Mouse (Mus musculus) heart, embryonic 13.5 days (tissue): ENCODE measurements at regions not wholly inside any gene's neighbourhood (a gene's known extent, or its start where the extent isn't known, plus 50 kb on each side); places are given as distances from the start of the nearest gene placed in this dataset.

Experiments
- ATAC-seq: fragments of 200-750 bp; cut with Nextera tagmentation; 2 replicates; pipeline ENCODE4 v1.8.0; 2017; ENCODE audit warnings: moderate TSS enrichment; ENCODE audit not compliant: insufficient number of reproducible peaks, low FRiP score, low TSS enrichment; ENCODE audit errors: extremely low read depth
- H3K27ac ChIP-seq: fragments of 300-500 bp; sonication (generic); replicated peaks from 2 replicates; pipeline ENCODE4 v1.5.1; 2015; ENCODE audit warnings: moderate library complexity, mild to moderate bottlenecking, inconsistent platforms
- H3K27me3 ChIP-seq: fragments of 300-500 bp; sonication (generic); replicated peaks from 2 replicates; pipeline ENCODE4 v1.6.1; 2015; ENCODE audit warnings: mild to moderate bottlenecking, inconsistent platforms
- H3K36me3 ChIP-seq: fragments of 300-500 bp; sonication (generic); 2 replicates; pipeline ENCODE4 v1.6.1; 2015; ENCODE audit warnings: mild to moderate bottlenecking, inconsistent platforms
- H3K4me1 ChIP-seq: fragments of 300-500 bp; sonication (generic); 2 replicates; pipeline ENCODE4 v1.6.1; 2015; ENCODE audit warnings: inconsistent platforms
- H3K4me2 ChIP-seq: fragments of 300-500 bp; sonication (generic); 2 replicates; pipeline ENCODE4 v1.6.1; 2015; ENCODE audit warnings: inconsistent platforms, mild to moderate bottlenecking, moderate library complexity
- H3K4me3 ChIP-seq: fragments of 300-500 bp; sonication (generic); 2 replicates; pipeline ENCODE4 v1.5.1; 2015; ENCODE audit warnings: moderate library complexity, mild to moderate bottlenecking, inconsistent platforms
- H3K9ac ChIP-seq: fragments of 300-500 bp; sonication (generic); 2 replicates; pipeline ENCODE4 v1.6.1; 2015; ENCODE audit warnings: inconsistent platforms, mild to moderate bottlenecking, moderate library complexity
- H3K9me3 ChIP-seq: fragments of 300-500 bp; sonication (generic); 2 replicates; pipeline ENCODE4 v1.6.1; 2016; ENCODE audit warnings: inconsistent platforms
- WGBS: fragments of 180-500 bp; shearing (Covaris S2); methylation state at CpG from one replicate; pipeline ENCODE4 v1.1.7; 2015; ENCODE audit warnings: mixed read lengths; 5-methylcytosine and 5-hydroxymethylcytosine counted together

DNA sequence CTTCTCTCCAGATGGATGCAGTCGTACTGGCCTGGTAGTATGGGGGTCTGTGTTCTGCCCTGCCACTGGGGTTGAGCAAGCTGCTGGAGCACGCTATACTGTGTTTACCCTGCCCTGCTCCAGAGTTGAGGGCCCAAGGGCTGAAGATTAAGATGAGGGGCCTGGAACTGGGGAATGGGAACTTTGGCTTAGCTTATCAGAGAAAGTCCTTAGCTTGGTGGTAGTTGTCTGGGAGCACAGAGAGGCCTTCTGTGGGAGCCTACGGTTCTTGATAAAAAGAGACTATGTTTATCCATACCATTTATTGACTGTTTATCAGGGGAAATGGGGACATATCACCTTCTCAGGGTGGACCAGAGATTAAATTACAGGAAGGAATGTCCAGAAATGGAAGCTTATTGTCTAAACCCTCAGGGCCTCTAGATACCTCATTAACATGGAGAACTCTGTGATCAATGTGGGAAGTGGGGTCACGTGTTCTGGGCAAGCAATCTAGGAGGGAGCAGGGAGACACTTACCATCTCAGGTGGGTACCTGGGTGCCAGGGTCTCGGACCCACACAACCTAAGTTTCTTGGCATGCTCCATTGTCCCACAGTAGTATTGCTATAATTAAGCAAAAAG, 58.7 kb downstream of the Mycn start:
- 60% methylated on average over 5 of the region's 5 CpGs for WGBS
- no peak overlapping the region for H3K4me3 ChIP-seq
- no peak for ATAC-seq
- H3K4me2 ChIP-seq = no peak overlapping the region
- H3K36me3 ChIP-seq = no peaks in the 10 kb centered on the region
- H3K9ac ChIP-seq = no peak overlapping the region
- no peaks in the 10 kb centered on the region for H3K27me3 ChIP-seq
- H3K9me3 ChIP-seq = no peaks in the 10 kb centered on the region
- peaks cover 12% of the 10 kb centered on the region; the same call in 1 of the 2 replicates for H3K4me1 ChIP-seq
- no peak overlapping the region for H3K27ac ChIP-seq

- WGBS = 84% methylated on average over 2 of the region's 2 CpGs
- Histone ChIP-seq H3K4me2 (no peak overlapping the region), H3K4me1 (peaks cover 7% of the 10 kb centered on the region; the same call in 1 of the 2 replicates), H3K4me3 (no peak overlapping the region), H3K36me3 (no peaks in the 10 kb centered on the region), H3K9me3 (no peaks in the 10 kb centered on the region), H3K27me3 (no peaks in the 10 kb centered on the region), H3K9ac (no peak overlapping the region), H3K27ac (no peak overlapping the region)
- ATAC-seq = no peak
Measured at GRCm38 (mm10) chr12:12878031-12878430, 63.7 kb downstream of the Mycn start.

DNA sequence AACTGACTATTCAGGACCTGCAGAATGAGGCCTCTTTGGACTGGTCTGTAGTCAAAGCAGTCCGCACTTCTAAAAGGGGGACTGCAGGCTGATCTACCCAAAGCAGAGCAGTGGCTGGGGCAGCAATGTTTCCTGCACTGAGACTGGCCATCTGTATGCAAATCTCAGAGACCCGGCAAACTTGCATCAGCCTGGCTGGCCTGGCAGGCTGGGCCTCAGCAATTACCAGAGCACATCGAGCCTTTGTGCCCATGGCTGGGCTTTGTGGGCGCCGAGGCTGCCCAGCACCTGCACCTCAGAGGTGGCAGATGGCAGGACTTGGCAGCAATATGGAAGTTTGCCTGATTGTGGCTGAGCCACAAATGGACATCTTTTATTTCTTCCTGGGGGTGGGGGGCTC, 64.2 kb downstream of the Mycn start:
- no peak for ATAC-seq
- Histone ChIP-seq H3K4me3 (no peak overlapping the region), H3K9ac (no peak overlapping the region), H3K27ac (no peak overlapping the region), H3K36me3 (no peaks in the 10 kb centered on the region), H3K9me3 (no peaks in the 10 kb centered on the region), H3K4me1 (0 out of 2 replicates have a peak, but pooled peaks cover 5% of the 10 kb centered on the region), H3K4me2 (no peak overlapping the region), H3K27me3 (no peaks in the 10 kb centered on the region)
- WGBS = 68% methylated on average over 5 of the region's 5 CpGs

GRCm38 (mm10) chr12:12875976-12876745, 65.6 kb downstream of the Mycn start:
- 69% methylated on average over 12 of the region's 12 CpGs for WGBS
- no peaks in the 10 kb centered on the region for H3K27me3 ChIP-seq
- ATAC-seq = no peak; the same call in 1 of the 2 replicates
- no peaks in the 10 kb centered on the region for H3K9me3 ChIP-seq
- H3K9ac ChIP-seq = no peak overlapping the region
- H3K4me1 ChIP-seq = peaks cover 5% of the 10 kb centered on the region; the same call in 1 of the 2 replicates
- no peaks in the 10 kb centered on the region for H3K36me3 ChIP-seq
- no peak overlapping the region for H3K4me2 ChIP-seq
- H3K4me3 ChIP-seq = no peak overlapping the region
- H3K27ac ChIP-seq = no peak overlapping the region

- Histone ChIP-seq H3K4me3 (no peak overlapping the region), H3K9ac (no peak overlapping the region), H3K4me2 (no peak overlapping the region), H3K36me3 (no peaks in the 10 kb centered on the region), H3K27me3 (peaks cover 4% of the 10 kb centered on the region; the same call in 1 of the 2 replicates), H3K27ac (no peak overlapping the region), H3K4me1 (peaks cover 5% of the 10 kb centered on the region; the same call in 1 of the 2 replicates), H3K9me3 (no peaks in the 10 kb centered on the region)
- WGBS = 80% methylated on average over 11 of the region's 11 CpGs
- ATAC-seq = no peak
Measured at GRCm38 (mm10) chr12:12873551-12873950, 68.2 kb downstream of the Mycn start.

DNA sequence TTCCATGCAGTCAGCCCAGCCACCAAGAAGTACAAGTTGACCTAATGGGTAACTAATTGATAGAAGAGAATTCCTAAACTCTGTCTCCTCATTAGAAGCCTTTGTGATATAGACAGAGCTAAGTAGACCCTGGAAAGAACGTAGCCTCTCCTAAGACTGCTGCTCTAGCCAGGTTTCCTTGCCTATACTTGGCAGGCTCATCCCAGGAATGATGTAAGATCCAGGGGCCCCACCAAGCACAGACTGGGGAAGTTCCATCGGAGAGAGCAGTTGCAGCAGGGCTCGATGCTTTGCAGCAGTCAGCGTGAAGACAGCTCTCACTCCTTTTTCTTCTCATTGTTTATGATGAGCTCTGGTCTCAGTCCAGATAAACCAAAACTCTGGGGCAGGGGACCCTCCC, 68.7 kb downstream of the Mycn start:
- peaks cover 4% of the 10 kb centered on the region; the same call in 1 of the 2 replicates for H3K27me3 ChIP-seq
- no peaks in the 10 kb centered on the region for H3K36me3 ChIP-seq
- no peaks in the 10 kb centered on the region for H3K9me3 ChIP-seq
- H3K27ac ChIP-seq = no peak overlapping the region
- ATAC-seq = no peak
- H3K4me3 ChIP-seq = no peak overlapping the region
- peaks cover 5% of the 10 kb centered on the region; the same call in 1 of the 2 replicates for H3K4me1 ChIP-seq
- no peak overlapping the region for H3K9ac ChIP-seq
- H3K4me2 ChIP-seq = no peak overlapping the region
- 42% methylated on average over 4 of the region's 4 CpGs for WGBS

GRCm38 (mm10) chr12:12871272-12871671, 70.4 kb downstream of the Mycn start:
- no peak overlapping the region for H3K27ac ChIP-seq
- H3K27me3 ChIP-seq = peaks cover 4% of the 10 kb centered on the region; the same call in 1 of the 2 replicates
- no peaks in the 10 kb centered on the region for H3K9me3 ChIP-seq
- no peak for ATAC-seq
- no peak overlapping the region for H3K4me3 ChIP-seq
- no peaks in the 10 kb centered on the region for H3K36me3 ChIP-seq
- no peak overlapping the region for H3K9ac ChIP-seq
- H3K4me1 ChIP-seq = peaks cover 15% of the 10 kb centered on the region
- H3K4me2 ChIP-seq = no peak overlapping the region
- 57% methylated on average over 4 of the region's 4 CpGs for WGBS

DNA sequence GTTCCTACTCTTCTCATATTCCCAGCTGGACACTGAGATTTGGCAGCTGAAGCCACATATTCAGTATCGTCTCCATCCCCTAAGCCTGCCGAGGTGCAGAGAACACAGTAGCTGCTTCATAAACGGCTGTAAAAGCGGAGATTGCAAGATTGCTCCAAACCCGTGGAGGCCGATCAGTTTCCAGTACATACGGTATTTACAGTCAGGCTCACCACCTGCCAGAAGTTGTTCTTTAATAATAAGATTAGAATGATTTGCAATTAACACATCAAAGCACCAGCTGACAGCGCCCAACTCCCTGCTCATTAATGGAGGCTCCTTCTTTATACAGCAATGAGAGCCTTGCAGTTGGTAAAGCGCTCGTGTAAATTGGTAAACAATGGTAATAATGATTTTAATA, 75.1 kb downstream of the Mycn start:
- no peak overlapping the region for H3K9ac ChIP-seq
- no peaks in the 10 kb centered on the region for H3K9me3 ChIP-seq
- no peak overlapping the region for H3K27ac ChIP-seq
- WGBS = 47% methylated on average over 10 of the region's 10 CpGs
- no peak overlapping the region for H3K4me2 ChIP-seq
- ATAC-seq = no peak
- no peaks in the 10 kb centered on the region for H3K36me3 ChIP-seq
- peaks cover 14% of the 10 kb centered on the region for H3K4me1 ChIP-seq
- H3K27me3 ChIP-seq = peaks cover 4% of the 10 kb centered on the region; the same call in 1 of the 2 replicates
- no peak overlapping the region for H3K4me3 ChIP-seq

GRCm38 (mm10) chr12:12850681-12851080, 91.0 kb downstream of the Mycn start:
- Histone ChIP-seq H3K4me2 (no peak overlapping the region), H3K9ac (no peak overlapping the region), H3K27ac (no peak overlapping the region), H3K27me3 (no peaks in the 10 kb centered on the region), H3K4me1 (no peaks in the 10 kb centered on the region), H3K4me3 (no peak overlapping the region), H3K36me3 (no peaks in the 10 kb centered on the region), H3K9me3 (no peaks in the 10 kb centered on the region)
- 39% methylated on average over 2 of the region's 2 CpGs for WGBS
- no peak for ATAC-seq

DNA sequence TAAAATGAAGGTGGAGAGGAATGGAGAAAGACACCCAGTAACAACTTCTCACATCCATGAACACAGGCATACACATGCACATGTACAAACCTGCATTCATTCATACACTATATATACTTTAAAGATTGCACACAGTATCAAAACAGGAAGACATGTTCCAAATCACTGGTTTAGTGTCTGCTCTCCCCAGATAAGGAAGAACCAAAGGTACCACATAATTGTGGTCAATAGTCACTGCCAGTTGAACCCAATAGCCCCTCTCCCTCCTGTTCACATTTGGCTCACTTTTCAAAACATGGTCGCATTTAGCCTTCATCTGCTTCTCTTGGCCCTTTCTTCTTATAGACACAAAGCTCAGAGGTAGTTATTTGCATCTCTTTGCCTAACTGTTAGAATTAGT, 95.0 kb downstream of the Mycn start:
- H3K36me3 ChIP-seq = no peaks in the 10 kb centered on the region
- no peaks in the 10 kb centered on the region for H3K4me1 ChIP-seq
- no peak overlapping the region for H3K27ac ChIP-seq
- no peaks in the 10 kb centered on the region for H3K9me3 ChIP-seq
- H3K27me3 ChIP-seq = no peaks in the 10 kb centered on the region
- no peak overlapping the region for H3K9ac ChIP-seq
- H3K4me3 ChIP-seq = no peak overlapping the region
- 63% methylated on average over 1 of the region's 1 CpGs for WGBS
- no peak overlapping the region for H3K4me2 ChIP-seq
- no peak for ATAC-seq

DNA sequence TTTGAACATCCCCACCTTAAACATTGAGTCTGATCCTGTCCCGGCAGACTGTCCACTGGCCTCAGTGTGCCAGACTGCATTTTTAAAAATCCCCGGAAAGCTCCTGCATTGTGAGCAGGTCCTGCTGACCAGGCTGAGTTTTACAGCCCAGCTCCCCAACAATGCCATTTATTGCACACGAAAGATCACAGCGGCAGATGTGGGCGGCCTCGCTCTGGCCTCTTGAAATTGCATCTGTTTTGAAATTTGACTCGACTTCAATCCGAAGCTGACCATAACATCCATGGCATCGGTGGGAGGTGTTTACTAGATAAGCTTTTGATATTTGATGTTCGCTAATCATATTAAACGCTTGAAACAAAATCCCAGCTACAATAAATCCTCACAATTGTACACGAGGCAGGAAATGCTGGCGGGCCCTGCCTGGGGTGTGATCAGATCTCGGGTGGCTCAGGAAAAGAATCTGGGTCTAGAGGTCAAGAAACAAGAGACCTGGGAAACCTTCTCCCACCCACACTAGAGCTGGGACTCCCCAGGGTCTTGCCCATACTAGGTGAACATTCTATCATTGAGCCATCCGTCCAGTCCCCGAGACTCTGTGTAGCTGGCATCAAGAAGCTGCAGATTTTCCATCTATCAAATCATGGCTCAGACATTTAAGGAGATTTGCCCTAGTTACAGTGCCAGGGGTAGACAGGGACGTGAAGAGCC, 99.3 kb downstream of the Mycn start:
- H3K36me3 ChIP-seq = no peaks in the 10 kb centered on the region
- no peaks in the 10 kb centered on the region for H3K9me3 ChIP-seq
- no peak for ATAC-seq
- no peak overlapping the region for H3K4me3 ChIP-seq
- no peak overlapping the region for H3K4me2 ChIP-seq
- H3K9ac ChIP-seq = no peak overlapping the region
- H3K27me3 ChIP-seq = no peaks in the 10 kb centered on the region
- H3K27ac ChIP-seq = no peak overlapping the region
- H3K4me1 ChIP-seq = peaks cover 11% of the 10 kb centered on the region
- WGBS = 67% methylated on average over 17 of the region's 17 CpGs
